Mouse (Mus musculus) hindbrain, embryonic 15.5 days (tissue): ENCODE results near the gene Olfr5. TPM values are rescaled to one million over a fixed set of nuclear protein-coding genes. Genes with fewer than 3 reads are reported as not detected.

ENCODE experiments used
- ATAC-seq: fragments of 200-750 bp; cut with Nextera tagmentation; 2 replicates; pipeline ENCODE4 v1.8.0; 2017; ENCODE audit warnings: low read depth, moderate number of reproducible peaks, moderate TSS enrichment; ENCODE audit not compliant: low FRiP score
- H3K27ac ChIP-seq: fragments of 300-500 bp; sonication (generic); replicated peaks from 2 replicates; pipeline ENCODE4 v1.5.1; 2015; ENCODE audit warnings: mild to moderate bottlenecking, inconsistent platforms
- H3K27me3 ChIP-seq: fragments of 300-500 bp; sonication (generic); 2 replicates; pipeline ENCODE4 v1.6.1; 2015; ENCODE audit warnings: control low read depth, inconsistent platforms
- H3K36me3 ChIP-seq: fragments of 300-500 bp; sonication (generic); 2 replicates; pipeline ENCODE4 v1.6.1; 2015; ENCODE audit warnings: control low read depth, inconsistent platforms
- H3K4me1 ChIP-seq: fragments of 300-500 bp; sonication (generic); replicated peaks from 2 replicates; pipeline ENCODE4 v1.6.1; 2015; ENCODE audit warnings: control low read depth, inconsistent platforms
- H3K4me2 ChIP-seq: fragments of 300-500 bp; sonication (generic); 2 replicates; pipeline ENCODE4 v1.6.1; 2015; ENCODE audit warnings: moderate library complexity, mild to moderate bottlenecking, inconsistent platforms
- H3K4me3 ChIP-seq: fragments of 300-500 bp; sonication (generic); 2 replicates; pipeline ENCODE4 v1.5.1; 2015; ENCODE audit warnings: mild to moderate bottlenecking, inconsistent platforms
- H3K9ac ChIP-seq: fragments of 300-500 bp; sonication (generic); 2 replicates; pipeline ENCODE4 v1.6.1; 2015; ENCODE audit warnings: inconsistent platforms
- H3K9me3 ChIP-seq: fragments of 300-500 bp; sonication (generic); 2 replicates; pipeline ENCODE4 v1.6.1; 2016; ENCODE audit warnings: control low read depth, inconsistent platforms
- WGBS: fragments of 180-500 bp; shearing (Covaris S2); methylation state at CpG from one replicate; pipeline ENCODE4 v1.1.7; 2015; 5-methylcytosine and 5-hydroxymethylcytosine counted together
- polyA plus RNA-seq: library from polyadenylated mRNA; unstranded; fragments of >200 nt; fragmentation: Nextera tagmentation; extraction: Ambion mirVana; gene quantifications from 2 replicates; pipeline ENCODE4 v1.2.1, GENCODE M21; 2015

Gene Olfr5
- polyA plus RNA-seq, 1 experiment from 2014 or later: not detected

- H3K4me1 ChIP-seq: peaks cover 18% of the 10 kb centered on the region
- no peaks in the 10 kb centered on the region for H3K36me3 ChIP-seq
- no peak within 1 kb of the TSS for H3K27ac ChIP-seq
- no peak for ATAC-seq
- WGBS: 90% methylated on average over 3 of the region's 3 CpGs
- H3K9me3 ChIP-seq: no peaks in the 10 kb centered on the region
- no peaks in the 10 kb centered on the region for H3K27me3 ChIP-seq
- no peak within 1 kb of the TSS for H3K4me3 ChIP-seq
- no peak within 1 kb of the TSS for H3K4me2 ChIP-seq
- no peak within 1 kb of the TSS for H3K9ac ChIP-seq
Measured at GRCm38 (mm10) chr7:6438388-6438787, 48.4 kb downstream of the Olfr5 start, which contains the start of gene Olfr1344. Gene Olfr1344, plus strand, starts transcription at chr7:6438688.

GRCm38 (mm10) chr7:6430342-6430741 lies 56.4 kb downstream of the Olfr5 start:
- H3K4me3 ChIP-seq: no peak overlapping the region
- 41% methylated on average over 2 of the region's 2 CpGs for WGBS
- peaks cover 13% of the 10 kb centered on the region for H3K36me3 ChIP-seq
- no peak overlapping the region for H3K9ac ChIP-seq
- H3K9me3 ChIP-seq: no peaks in the 10 kb centered on the region
- H3K27me3 ChIP-seq: no peaks in the 10 kb centered on the region
- ATAC-seq: no peak
- no peak overlapping the region for H3K27ac ChIP-seq
- H3K4me2 ChIP-seq: no peak overlapping the region
- H3K4me1 ChIP-seq: peaks cover 13% of the 10 kb centered on the region

GRCm38 (mm10) chr7:6429381-6429780 lies 57.4 kb downstream of the Olfr5 start:
- Histone ChIP-seq H3K27me3 (no peaks in the 10 kb centered on the region), H3K36me3 (peaks cover 13% of the 10 kb centered on the region), H3K27ac (no peak overlapping the region), H3K9ac (no peak overlapping the region), H3K4me1 (peaks cover 6% of the 10 kb centered on the region; the same call in 1 of the 2 replicates), H3K4me3 (no peak overlapping the region), H3K4me2 (no peak overlapping the region), H3K9me3 (no peaks in the 10 kb centered on the region)
- WGBS: 94% methylated on average over 3 of the region's 3 CpGs
- no peak for ATAC-seq

Other genes starting within 250 kb of the Olfr5 start
- 0.23 and 0.41 TPM in 2 replicates for gene Epp13, start 234.2 kb downstream of the Olfr5 start, polyA plus RNA-seq
- gene Zfp667, start 200.4 kb downstream of the Olfr5 start, polyA plus RNA-seq: 16.3 and 17.6 TPM in 2 replicates
- 13.6 and 14.7 TPM in 2 replicates for gene Zfp583, start 155.7 kb downstream of the Olfr5 start, polyA plus RNA-seq
- 8.1 and 8.5 TPM in 2 replicates for gene Gm3854, start 143.2 kb downstream of the Olfr5 start, polyA plus RNA-seq
- gene Zfp78, start 123.7 kb downstream of the Olfr5 start, polyA plus RNA-seq: 3.5 and 4.9 TPM in 2 replicates
- gene Zfp28, start 103.6 kb downstream of the Olfr5 start, polyA plus RNA-seq: 13.8 and 14.2 TPM in 2 replicates
- gene Smim17, start 88.2 kb downstream of the Olfr5 start, polyA plus RNA-seq: 7.0 and 8.4 TPM in 2 replicates
- 0.05 TPM in 1 of 2 replicates, not detected in the other for gene Gm20715, start 76.7 kb downstream of the Olfr5 start, polyA plus RNA-seq
- gene Olfr1344, start 48.3 kb downstream of the Olfr5 start, polyA plus RNA-seq: 0.14 and 0.18 TPM in 2 replicates
- gene Olfr1336, start 30.8 kb downstream of the Olfr5 start, polyA plus RNA-seq: not detected in 2 replicates
- not detected in 2 replicates for gene Olfr1346, start 19.8 kb downstream of the Olfr5 start, polyA plus RNA-seq
- gene Olfr1347, start 12.8 kb upstream of the Olfr5 start, polyA plus RNA-seq: not detected in 2 replicates
- not detected in 2 replicates for gene Olfr1348, start 21.8 kb upstream of the Olfr5 start, polyA plus RNA-seq
- gene Olfr1349, start 36.0 kb upstream of the Olfr5 start, polyA plus RNA-seq: not detected in 2 replicates
- gene Olfr1350, start 77.9 kb upstream of the Olfr5 start, polyA plus RNA-seq: not detected in 2 replicates
- gene Zim1, start 209.5 kb upstream of the Olfr5 start, polyA plus RNA-seq: 7.1 and 7.5 TPM in 2 replicates
- 90.4 and 93.6 TPM in 2 replicates for gene Peg3, start 243.5 kb upstream of the Olfr5 start, polyA plus RNA-seq
- 28.3 and 30.2 TPM in 2 replicates for gene Usp29, start 243.6 kb upstream of the Olfr5 start, polyA plus RNA-seq